Mouse (Mus musculus) myocyte (in vitro differentiated cells): ENCODE data around the gene Prkaa2. TPM values are rescaled to one million over a fixed set of nuclear protein-coding genes. Genes with fewer than 3 reads are reported as not detected.

Experiments used
- H3K27me3 ChIP-seq: one replicate; pipeline ENCODE4 v1.6.1; 2011; ENCODE audit not compliant: control insufficient read depth, insufficient read depth, insufficient read length
- H3K36me3 ChIP-seq: one replicate; pipeline ENCODE4 v1.6.1; 2011; ENCODE audit not compliant: control insufficient read depth, insufficient read depth
- H3K4me2 ChIP-seq: one replicate; pipeline ENCODE4 v1.6.1; 2011; ENCODE audit warnings: low read depth, control low read depth
- H3K4me3 ChIP-seq: one replicate; pipeline ENCODE4 v1.5.1; 2011; ENCODE audit warnings: mild to moderate bottlenecking, control low read depth, moderate library complexity
- H3K79me2 ChIP-seq: one replicate; pipeline ENCODE4 v1.6.1; 2011; ENCODE audit not compliant: control insufficient read depth, insufficient read depth
- H3ac ChIP-seq: one replicate; pipeline ENCODE4 v1.6.1; 2011; ENCODE audit not compliant: control insufficient read depth, insufficient read length
- CEBPB ChIP-seq: IDR thresholded peaks from 2 replicates; pipeline ENCODE4 v1.6.1; 2011; ENCODE audit warnings: mild to moderate bottlenecking, moderate library complexity; ENCODE audit not compliant: poor library complexity, insufficient read depth, severe bottlenecking
- E2F4 ChIP-seq: IDR thresholded peaks from one replicate; pipeline ENCODE4 v1.6.1; 2011; ENCODE audit warnings: mild to moderate bottlenecking, control low read depth, moderate library complexity; ENCODE audit not compliant: insufficient read depth
- MAX ChIP-seq: IDR thresholded peaks from one replicate; pipeline ENCODE4 v1.6.1; 2011; ENCODE audit warnings: low read depth, mild to moderate bottlenecking, control low read depth
- MYOD1 ChIP-seq, 3 experiments: IDR thresholded peaks; one replicate each; pipeline ENCODE4 v1.6.1; 2011; ENCODE audit warnings: control low read depth in 2 of 3, low read depth in 2 of 3, mild to moderate bottlenecking in 2 of 3, moderate library complexity in 1 of 3; ENCODE audit not compliant: insufficient read length in 2 of 3, control insufficient read depth in 1 of 3
- MYOG ChIP-seq, 3 experiments: IDR thresholded peaks; one replicate each; pipeline ENCODE4 v1.6.1; 2011; ENCODE audit warnings: control low read depth in 2 of 3, low read depth in 2 of 3, mild to moderate bottlenecking in 2 of 3; ENCODE audit not compliant: insufficient read length in 2 of 3, control insufficient read depth in 1 of 3, insufficient read depth in 1 of 3
- POLR2A ChIP-seq: IDR thresholded peaks from one replicate; pipeline ENCODE4 v1.6.1; 2011; ENCODE audit warnings: low read depth, mild to moderate bottlenecking, control low read depth, moderate library complexity; ENCODE audit not compliant: insufficient read length
- POLR2AphosphoS2 ChIP-seq: IDR thresholded peaks from one replicate; pipeline ENCODE4 v1.6.1; 2011; ENCODE audit warnings: low read depth, control low read depth; ENCODE audit not compliant: insufficient read length
- REST ChIP-seq: IDR thresholded peaks from one replicate; pipeline ENCODE4 v1.6.1; 2011; ENCODE audit warnings: mild to moderate bottlenecking, control low read depth, moderate library complexity; ENCODE audit not compliant: insufficient read depth, insufficient read length
- SRF ChIP-seq: IDR thresholded peaks from one replicate; pipeline ENCODE4 v1.6.1; 2011; ENCODE audit warnings: low read depth; ENCODE audit not compliant: control insufficient read depth, insufficient read length
- TCF12 ChIP-seq: IDR thresholded peaks from one replicate; pipeline ENCODE4 v1.6.1; 2011; ENCODE audit warnings: mild to moderate bottlenecking, control low read depth; ENCODE audit not compliant: poor library complexity, insufficient read depth, severe bottlenecking
- TCF3 ChIP-seq: IDR thresholded peaks from one replicate; pipeline ENCODE4 v1.6.1; 2011; ENCODE audit warnings: low read depth, control low read depth; ENCODE audit not compliant: insufficient read length
- USF1 ChIP-seq: IDR thresholded peaks from one replicate; pipeline ENCODE4 v1.6.1; 2011; ENCODE audit warnings: low read depth, mild to moderate bottlenecking, control low read depth, moderate library complexity
- polyA plus RNA-seq: library from polyadenylated mRNA; unstranded; fragments of >200 nt; fragmentation: generic; extraction: Trizol; gene quantifications from one replicate; pipeline ENCODE4 v1.2.1, GENCODE M21; 2012; ENCODE audit warnings: missing spikeins

The Prkaa2 gene
- polyA plus RNA-seq, 1 experiment, result 2.2 TPM

DNA sequence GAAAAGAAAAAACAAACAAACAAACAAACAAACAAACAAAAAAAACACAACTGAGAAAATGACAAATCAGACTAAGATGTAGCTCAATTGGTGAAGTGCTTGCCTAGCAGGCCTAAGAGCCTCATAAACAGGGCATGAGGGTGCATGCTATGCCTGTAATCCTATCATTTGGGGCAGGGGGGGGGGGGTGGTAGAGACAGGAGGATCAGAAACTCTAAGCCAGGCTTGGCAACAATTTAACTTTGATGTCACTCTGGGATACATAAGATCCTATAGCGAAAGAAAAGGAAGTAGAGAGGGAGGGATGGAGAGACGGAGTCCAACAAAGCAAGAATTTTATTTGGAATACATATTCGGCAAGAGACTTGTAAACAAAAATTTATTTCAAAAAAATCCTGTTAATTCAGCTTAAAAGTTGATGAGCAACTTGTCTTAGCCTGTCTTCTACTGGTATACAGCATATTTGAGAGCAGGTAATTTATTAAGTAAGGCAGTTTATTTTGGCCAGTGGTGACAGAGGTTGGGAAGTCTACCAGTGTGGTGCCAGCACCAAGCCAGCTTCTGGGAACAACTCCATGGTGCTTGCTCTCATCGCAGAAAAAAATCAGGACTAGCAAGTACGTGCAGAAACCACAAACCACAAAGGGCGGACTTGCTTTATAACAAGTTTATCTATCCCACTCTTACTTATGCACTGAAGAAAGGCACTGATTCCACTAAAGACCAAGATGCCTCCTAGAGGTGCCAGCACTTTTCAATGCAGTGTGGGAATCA is 5.4 kb downstream of the Prkaa2 start:
- no peaks in the 10 kb centered on the region for H3K79me2 ChIP-seq
- no peak overlapping the region for H3K4me3 ChIP-seq
- H3ac ChIP-seq, result no peak overlapping the region
- no peaks in the 10 kb centered on the region for H3K27me3 ChIP-seq
- H3K36me3 ChIP-seq, result no peaks in the 10 kb centered on the region
- no peak overlapping the region for H3K4me2 ChIP-seq
- no peak for TF ChIP-seq E2F4
- TF ChIP-seq MYOD1 (IDR thresholded peaks at IDR 0.05; ENCODE audit: control insufficient read depth in 1 of 3, insufficient read length in 2 of 3, low read depth in 2 of 3), result no peak
- TF ChIP-seq REST, result no peak
- TF ChIP-seq MAX, result no peak
- TF ChIP-seq TCF12, result no peak
- TF ChIP-seq MYOG (IDR thresholded peaks at IDR 0.05; ENCODE audit: control insufficient read depth in 1 of 3, insufficient read depth in 1 of 3, insufficient read length in 2 of 3, low read depth in 2 of 3), result no peak
- TF ChIP-seq USF1, result no peak
- TF ChIP-seq TCF3, result no peak
- no peak for TF ChIP-seq POLR2A
- TF ChIP-seq POLR2AphosphoS2, result no peak
- no peak for TF ChIP-seq CEBPB
- TF ChIP-seq SRF, result no peak

DNA sequence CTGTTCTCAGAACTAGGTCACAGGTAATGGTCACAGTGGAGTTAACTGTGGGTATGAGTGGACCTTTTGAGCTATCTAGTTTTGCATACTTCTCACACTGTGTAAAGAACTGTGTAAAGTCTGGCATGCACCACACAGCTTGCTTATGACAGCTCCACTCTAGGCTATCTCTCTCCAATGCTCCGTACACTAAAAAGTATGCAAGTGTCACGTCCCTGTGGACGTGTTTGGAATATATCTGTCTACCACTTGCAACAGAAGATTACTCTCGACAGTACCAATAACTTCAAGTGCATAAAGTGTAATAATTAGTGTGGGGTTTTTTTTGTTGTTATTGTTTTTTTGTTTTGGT is 8.4 kb downstream of the Prkaa2 start:
- H3ac ChIP-seq, result no peak overlapping the region
- H3K79me2 ChIP-seq, result no peaks in the 10 kb centered on the region
- TF ChIP-seq POLR2AphosphoS2 (no peak), CEBPB (no peak), SRF (no peak), MYOG (IDR thresholded peaks at IDR 0.05; ENCODE audit: control insufficient read depth in 1 of 3, insufficient read depth in 1 of 3, insufficient read length in 2 of 3, low read depth in 2 of 3) (no peak), E2F4 (no peak), TCF3 (no peak), MYOD1 (IDR thresholded peaks at IDR 0.05; ENCODE audit: control insufficient read depth in 1 of 3, insufficient read length in 2 of 3, low read depth in 2 of 3) (no peak), REST (no peak), TCF12 (no peak), USF1 (no peak), POLR2A (no peak)
- H3K4me2 ChIP-seq, result no peak overlapping the region
- no peaks in the 10 kb centered on the region for H3K36me3 ChIP-seq
- no peaks in the 10 kb centered on the region for H3K27me3 ChIP-seq
- H3K4me3 ChIP-seq, result no peak overlapping the region

DNA sequence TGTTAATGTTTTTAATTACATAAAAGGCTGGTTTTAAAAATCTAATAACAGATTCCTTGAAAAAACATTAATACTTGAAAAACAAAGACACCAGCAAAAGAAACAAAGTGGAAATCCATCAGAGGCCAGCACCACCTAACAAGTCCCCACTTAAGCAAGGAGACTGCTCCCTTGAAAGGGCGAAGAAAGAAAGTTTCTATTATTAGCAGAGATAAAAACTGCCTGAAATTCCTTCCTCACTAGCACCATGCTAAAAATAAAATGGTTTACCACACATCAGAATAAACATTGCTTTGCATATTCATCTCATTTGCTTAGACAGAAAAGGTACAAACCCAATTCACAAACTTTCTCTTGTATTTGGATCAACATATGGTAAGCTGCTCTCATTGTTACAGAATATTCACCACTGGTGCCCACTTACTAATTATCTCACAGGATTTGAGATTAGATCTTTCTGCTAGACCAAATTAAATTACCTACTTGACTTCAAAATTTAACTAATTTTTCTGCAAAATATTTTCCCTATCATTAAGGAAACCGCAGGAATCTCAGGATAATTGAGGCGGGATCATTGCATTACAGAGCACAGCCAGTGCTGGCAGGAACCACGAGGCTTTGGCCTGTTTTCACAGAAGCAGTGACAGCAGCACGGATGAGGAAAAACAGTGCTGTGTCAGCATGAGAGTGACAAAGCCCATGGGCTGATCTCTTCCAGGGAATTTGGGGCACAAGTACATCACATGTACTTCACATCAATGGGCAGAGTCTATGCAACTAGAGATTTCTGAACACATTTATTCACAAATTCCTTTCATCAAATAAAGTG is 9.0 kb downstream of the Prkaa2 start:
- peak overlapping the region; percentile 24 for H3K4me2 ChIP-seq
- H3K79me2 ChIP-seq, result no peaks in the 10 kb centered on the region
- H3ac ChIP-seq, result no peak overlapping the region
- TF ChIP-seq REST (no peak), TCF12 (no peak), POLR2AphosphoS2 (no peak), SRF (no peak), MYOD1 (IDR thresholded peaks at IDR 0.05; ENCODE audit: control insufficient read depth in 1 of 3, insufficient read length in 2 of 3, low read depth in 2 of 3) (no peak), MYOG (IDR thresholded peaks at IDR 0.05; ENCODE audit: control insufficient read depth in 1 of 3, insufficient read depth in 1 of 3, insufficient read length in 2 of 3, low read depth in 2 of 3) (no peak), MAX (no peak), TCF3 (no peak), USF1 (no peak), CEBPB (no peak), E2F4 (no peak)
- no peaks in the 10 kb centered on the region for H3K27me3 ChIP-seq
- no peaks in the 10 kb centered on the region for H3K36me3 ChIP-seq
- no peak overlapping the region for H3K4me3 ChIP-seq

DNA sequence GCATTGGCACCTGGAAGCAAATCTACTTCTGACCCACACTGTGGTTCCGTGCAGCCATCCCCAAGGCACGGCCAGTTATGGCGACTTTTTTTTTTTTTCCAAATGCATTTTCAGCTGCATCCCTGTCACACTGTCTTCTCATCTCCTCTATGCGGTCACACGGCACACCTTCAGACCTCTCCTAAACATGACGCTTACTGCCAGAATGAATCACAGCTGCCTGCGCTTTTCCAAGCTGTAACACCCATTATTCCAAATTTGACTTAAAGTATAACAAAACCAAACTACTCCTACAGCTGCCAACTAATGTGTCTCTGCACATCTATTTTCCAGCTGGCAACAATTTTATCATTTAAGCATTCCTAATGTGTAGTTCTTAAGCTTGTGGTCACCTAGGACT is 11.0 kb downstream of the Prkaa2 start:
- H3ac ChIP-seq, result no peak overlapping the region
- H3K4me3 ChIP-seq, result no peak overlapping the region
- H3K27me3 ChIP-seq, result no peaks in the 10 kb centered on the region
- no peak for TF ChIP-seq TCF12
- no peak for TF ChIP-seq USF1
- TF ChIP-seq E2F4, result no peak
- no peak for TF ChIP-seq MYOD1 (IDR thresholded peaks at IDR 0.05; ENCODE audit: control insufficient read depth in 1 of 3, insufficient read length in 2 of 3, low read depth in 2 of 3)
- TF ChIP-seq SRF, result no peak
- H3K79me2 ChIP-seq, result no peaks in the 10 kb centered on the region
- no peak overlapping the region for H3K4me2 ChIP-seq
- H3K36me3 ChIP-seq, result no peaks in the 10 kb centered on the region
